Mouse (Mus musculus): Measurements from ENCODE around the gene Inhbe.
"Not testable (repeated sequence)": the region's sequence is repeated elsewhere in the genome, so short reads cannot be mapped to it uniquely, and the experiment has no call there.

The Inhbe gene

GRCm38 (mm10) chr10:127322178-127322577 lies 32.0 kb downstream of the Inhbe start:
- no peak for DNase-seq

- no peak for DNase-seq
Measured at GRCm38 (mm10) chr10:127321621-127322020, 32.6 kb downstream of the Inhbe start, which contains the start of gene Arhgap9. TSS of gene Arhgap9 (plus strand) at chr10:127321964.

GRCm38 (mm10) chr10:127319969-127320368 lies 34.2 kb downstream of the Inhbe start:
- DNase-seq: no peak

DNA sequence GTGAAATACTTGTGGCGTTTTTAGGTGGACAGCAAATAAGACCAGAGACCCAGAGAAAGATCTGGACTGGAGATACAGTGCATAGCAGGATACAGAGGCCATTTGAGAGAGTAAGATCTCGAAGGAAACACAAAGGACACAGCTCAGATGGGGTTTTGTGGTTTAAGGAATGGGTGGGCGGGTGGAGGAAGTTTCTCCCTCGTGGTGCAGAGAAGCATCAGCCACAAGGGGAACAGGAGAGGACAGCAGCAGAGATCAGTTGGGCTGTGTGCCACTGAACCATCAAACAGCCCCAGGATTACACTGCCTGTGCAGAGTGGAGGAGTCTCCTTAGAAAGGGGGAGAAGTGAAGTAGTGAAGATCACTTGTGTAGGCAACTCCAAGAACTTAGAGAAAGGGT lies 36.2 kb downstream of the Inhbe start:
- no peak for DNase-seq

- no peak for DNase-seq
Measured at GRCm38 (mm10) chr10:127317277-127317676, 36.9 kb downstream of the Inhbe start.

DNA sequence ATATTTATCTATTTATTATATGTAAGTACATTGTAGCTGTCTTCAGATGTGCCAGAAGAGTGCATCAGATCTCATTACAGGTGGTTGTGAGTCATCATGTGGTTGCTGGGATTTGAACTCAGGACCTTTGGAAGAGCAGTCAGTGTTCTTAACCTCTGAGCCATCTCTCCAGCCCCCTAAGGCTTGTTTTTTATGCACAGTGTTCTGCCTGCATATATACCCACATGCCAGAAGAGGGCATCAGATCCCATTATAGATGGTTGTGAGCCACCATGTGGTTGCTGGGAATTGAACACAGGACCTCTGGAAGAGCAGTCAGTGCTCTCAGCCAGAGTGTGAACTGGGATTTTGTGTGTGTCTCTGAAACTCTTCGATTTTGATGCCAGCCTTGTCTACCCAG lies 39.3 kb downstream of the Inhbe start:
- not testable (repeated sequence) for DNase-seq

DNA sequence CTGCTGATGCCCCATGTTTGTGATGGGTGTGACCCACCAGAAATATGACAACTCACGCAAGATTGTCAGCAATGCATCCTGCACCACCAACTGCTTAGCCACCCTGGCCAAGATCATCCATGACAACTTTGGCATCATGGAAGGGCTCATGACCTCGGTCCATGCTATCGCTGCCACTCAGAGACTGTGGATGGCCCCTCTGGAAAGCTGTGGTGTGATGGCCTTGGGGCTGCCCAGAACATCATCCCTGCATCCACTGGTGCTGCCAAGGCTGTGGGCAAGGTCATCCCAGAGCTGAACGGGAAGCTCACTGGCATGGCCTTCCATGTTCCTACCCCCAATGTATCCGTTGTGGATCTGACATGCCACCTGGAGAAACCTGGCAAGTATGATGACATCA lies 40.7 kb downstream of the Inhbe start:
- not testable (repeated sequence) for DNase-seq

DNA sequence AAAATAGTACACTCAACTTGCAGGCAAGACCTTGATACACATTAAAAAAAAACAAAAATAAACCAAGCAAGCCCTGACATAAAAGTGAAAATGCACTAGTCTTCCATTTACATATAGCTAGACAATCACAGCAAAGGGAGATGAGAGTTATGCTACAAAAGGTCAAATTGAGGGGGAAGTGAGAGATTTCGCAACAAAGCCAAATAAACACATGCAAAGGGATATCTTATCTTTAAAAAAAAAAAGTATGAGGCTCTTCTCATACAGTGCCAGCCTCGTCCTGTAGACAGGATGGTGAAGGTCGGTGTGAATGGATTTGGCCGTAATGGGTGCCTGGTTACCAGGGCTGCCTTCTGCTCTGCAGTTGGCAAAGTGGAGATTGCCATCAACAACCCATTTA lies 41.4 kb downstream of the Inhbe start:
- DNase-seq: no peak

DNA sequence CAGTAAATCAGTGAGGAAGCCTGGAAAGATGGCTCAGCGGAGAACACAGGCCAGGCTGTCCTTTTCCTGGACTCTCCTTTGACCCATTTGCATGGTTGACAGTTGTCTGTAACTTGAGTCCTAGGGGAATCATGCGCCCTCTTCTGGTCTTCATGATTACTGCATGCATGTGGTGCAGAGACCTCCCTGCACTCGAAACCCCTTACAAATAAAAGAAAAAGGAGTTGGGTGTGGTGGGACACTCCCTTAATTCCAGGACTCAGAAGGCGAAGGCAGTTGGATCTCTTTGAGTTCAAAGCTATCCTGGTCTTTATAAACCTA lies 41.9 kb downstream of the Inhbe start:
- peak; percentile 75 to 87 for DNase-seq

DNA sequence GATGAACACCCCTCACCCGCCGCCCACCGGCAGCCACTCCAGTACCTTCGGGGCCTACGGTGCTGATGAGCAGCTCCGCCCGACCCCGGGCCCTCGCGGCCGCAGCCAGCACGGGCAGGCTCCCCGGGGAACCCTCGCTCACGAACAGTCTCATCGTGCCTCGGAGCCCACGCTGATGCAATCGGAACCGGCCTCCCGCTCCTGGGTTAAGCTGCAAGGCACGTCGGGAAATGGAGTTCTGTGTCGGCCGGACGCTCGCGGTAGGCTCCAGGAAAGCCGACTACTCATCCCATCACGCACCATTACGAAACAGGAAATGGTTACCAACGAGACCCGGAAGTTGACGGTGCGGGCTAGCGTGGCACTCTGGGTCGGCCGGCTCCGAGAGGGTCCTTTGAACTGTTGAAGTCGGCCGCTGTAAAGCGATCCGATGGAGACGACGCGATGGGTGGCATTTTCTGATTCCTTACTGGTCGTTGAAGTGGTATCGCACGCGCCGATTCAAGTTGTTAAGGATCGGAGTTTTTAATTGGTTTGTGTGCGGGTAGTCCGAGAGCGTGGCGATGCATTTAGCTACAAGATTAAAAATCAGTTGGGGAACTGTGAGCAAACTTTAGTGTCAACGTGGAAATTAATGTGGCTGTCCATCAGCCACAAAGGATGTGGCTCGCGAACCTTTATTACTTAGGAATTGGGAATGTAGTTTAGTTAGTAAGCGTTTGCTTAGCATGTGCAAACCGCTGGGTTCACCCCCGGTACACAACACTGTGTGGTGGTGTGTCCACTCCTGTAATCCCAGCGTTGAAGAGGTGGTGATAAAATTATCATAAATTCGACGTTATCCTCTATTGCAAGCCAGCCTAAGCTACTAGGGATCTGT lies 42.5 kb downstream of the Inhbe start, which contains the start of gene Mars:
TSS of gene Mars (minus strand) at position 311 of the 880 bp plus-strand sequence.
- DNase-seq: peak; percentile 95 to 96

GRCm38 (mm10) chr10:127310523-127311475 lies 43.4 kb downstream of the Inhbe start:
- DNase-seq: no peak

DNA sequence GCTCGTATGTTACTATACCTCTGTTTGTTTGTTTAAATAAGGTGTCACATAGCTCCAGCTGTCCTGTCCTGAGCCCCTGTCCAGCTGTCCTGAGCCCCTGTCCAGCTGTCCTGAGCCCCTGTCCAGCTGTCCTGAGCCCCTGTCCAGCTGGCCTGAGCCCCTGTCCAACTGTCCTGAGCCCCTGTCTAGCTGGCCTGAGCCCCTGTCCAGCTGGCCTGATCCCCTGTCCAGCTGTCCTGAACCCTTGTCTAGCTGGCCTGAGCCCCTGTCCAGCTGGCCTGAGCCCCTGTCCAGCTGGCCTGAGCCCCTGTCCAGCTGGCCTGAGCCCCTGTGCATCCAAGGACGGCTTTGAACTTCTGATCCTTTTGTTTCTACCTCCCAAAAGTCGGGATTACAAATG lies 45.0 kb downstream of the Inhbe start:
- not testable (repeated sequence) for DNase-seq

- no peak for DNase-seq
Measured at GRCm38 (mm10) chr10:127303136-127303535, 51.1 kb downstream of the Inhbe start.

DNA sequence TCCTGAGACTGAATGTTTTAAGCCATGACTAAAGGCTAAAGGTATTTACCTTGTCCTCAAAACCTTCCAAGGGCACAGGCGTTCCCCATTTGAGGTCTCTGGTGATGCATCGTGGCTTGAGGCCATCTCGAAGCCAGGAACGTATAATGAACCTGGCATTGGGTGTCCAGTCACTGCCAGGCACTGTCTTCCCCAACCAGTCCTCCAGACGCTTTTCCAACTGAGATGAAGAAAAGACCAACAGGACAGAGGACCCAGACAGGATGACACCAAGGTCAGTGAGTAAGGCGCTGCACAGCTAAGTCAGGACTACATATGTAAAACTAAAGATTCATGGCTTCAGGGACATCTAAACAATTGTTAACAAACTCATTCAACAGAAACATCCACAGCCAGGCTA lies 53.9 kb downstream of the Inhbe start:
- DNase-seq: no peak
